Mouse (Mus musculus) embryonic facial prominence, embryonic 10.5 days (tissue): Measurements from ENCODE around the gene Sdk1. TPM values are rescaled to one million over a fixed set of nuclear protein-coding genes. Genes with fewer than 3 reads are reported as not detected.

Experiments used
- DNase-seq: peaks from one replicate; pipeline ENCODE4 v3.0.0-alpha.2; 2017; ENCODE audit warnings: low spot score
- H3K27ac ChIP-seq: fragments of 300-500 bp; sonication (generic); replicated peaks from 2 replicates; pipeline ENCODE4 v1.5.1; 2016; ENCODE audit warnings: mild to moderate bottlenecking
- H3K27me3 ChIP-seq: fragments of 300-500 bp; sonication (generic); replicated peaks from 2 replicates; pipeline ENCODE4 v1.6.1; 2016; ENCODE audit warnings: low read depth, mild to moderate bottlenecking; ENCODE audit not compliant: poor library complexity, severe bottlenecking
- H3K36me3 ChIP-seq: fragments of 300-500 bp; sonication (generic); replicated peaks from 2 replicates; pipeline ENCODE4 v1.6.1; 2016; ENCODE audit warnings: mild to moderate bottlenecking, moderate library complexity
- H3K4me1 ChIP-seq: fragments of 300-500 bp; sonication (generic); 2 replicates; pipeline ENCODE4 v1.6.1; 2016
- H3K4me3 ChIP-seq: fragments of 300-500 bp; sonication (generic); 2 replicates; pipeline ENCODE4 v1.5.1; 2016; ENCODE audit warnings: mild to moderate bottlenecking, moderate library complexity
- H3K9me3 ChIP-seq: fragments of 300-500 bp; sonication (generic); 2 replicates; pipeline ENCODE4 v1.6.1; 2016; ENCODE audit warnings: mild to moderate bottlenecking
- WGBS: fragments of 180-500 bp; shearing (Covaris S2); methylation state at CpG from one replicate; pipeline ENCODE4 v1.1.7; 2016; 5-methylcytosine and 5-hydroxymethylcytosine counted together
- polyA plus RNA-seq: library from polyadenylated mRNA; unstranded; fragments of >200 nt; fragmentation: Nextera tagmentation; extraction: Ambion mirVana; gene quantifications from 2 replicates; pipeline ENCODE4 v1.2.1, GENCODE M21; 2016

The Sdk1 gene
- polyA plus RNA-seq, 1 experiment from 2014 or later, result 1.1 TPM

GRCm38 (mm10) chr5:141768761-141769515, 527.6 kb downstream of the Sdk1 start:
- no peak overlapping the region for H3K27ac ChIP-seq
- H3K4me3 ChIP-seq, result no peak overlapping the region
- no peaks in the 10 kb centered on the region for H3K36me3 ChIP-seq
- 77% methylated on average over 10 of the region's 10 CpGs for WGBS
- H3K9me3 ChIP-seq, result 0 out of 2 replicates have a peak, but pooled peaks cover 4% of the 10 kb centered on the region
- no peak for DNase-seq
- H3K27me3 ChIP-seq, result no peaks in the 10 kb centered on the region
- no peaks in the 10 kb centered on the region for H3K4me1 ChIP-seq

- no peaks in the 10 kb centered on the region for H3K4me1 ChIP-seq
- no peaks in the 10 kb centered on the region for H3K27me3 ChIP-seq
- 89% methylated on average over 3 of the region's 3 CpGs for WGBS
- H3K36me3 ChIP-seq, result no peaks in the 10 kb centered on the region
- DNase-seq, result no peak
- no peak overlapping the region for H3K4me3 ChIP-seq
- no peak overlapping the region for H3K27ac ChIP-seq
- H3K9me3 ChIP-seq, result 0 out of 2 replicates have a peak, but pooled peaks cover 5% of the 10 kb centered on the region
Measured at GRCm38 (mm10) chr5:141771516-141771915, 530.2 kb downstream of the Sdk1 start.

- H3K27ac ChIP-seq, result no peak overlapping the region
- H3K36me3 ChIP-seq, result no peaks in the 10 kb centered on the region
- WGBS, result 82% methylated on average over 4 of the region's 4 CpGs
- H3K9me3 ChIP-seq, result 0 out of 2 replicates have a peak, but pooled peaks cover 5% of the 10 kb centered on the region
- H3K4me1 ChIP-seq, result no peaks in the 10 kb centered on the region
- H3K4me3 ChIP-seq, result no peak overlapping the region
- no peaks in the 10 kb centered on the region for H3K27me3 ChIP-seq
- DNase-seq, result no peak
Measured at GRCm38 (mm10) chr5:141778231-141778630, 536.9 kb downstream of the Sdk1 start.

GRCm38 (mm10) chr5:141781142-141781541, 539.9 kb downstream of the Sdk1 start:
- 89% methylated on average over 2 of the region's 2 CpGs for WGBS
- no peak overlapping the region for H3K27ac ChIP-seq
- DNase-seq, result no peak
- H3K9me3 ChIP-seq, result no peaks in the 10 kb centered on the region
- no peaks in the 10 kb centered on the region for H3K27me3 ChIP-seq
- no peak overlapping the region for H3K4me3 ChIP-seq
- H3K4me1 ChIP-seq, result no peaks in the 10 kb centered on the region
- H3K36me3 ChIP-seq, result no peaks in the 10 kb centered on the region

- no peak for DNase-seq
- no peaks in the 10 kb centered on the region for H3K9me3 ChIP-seq
- no peaks in the 10 kb centered on the region for H3K36me3 ChIP-seq
- no peak overlapping the region for H3K4me3 ChIP-seq
- WGBS, result 89% methylated on average over 5 of the region's 5 CpGs
- H3K27ac ChIP-seq, result no peak overlapping the region
- H3K4me1 ChIP-seq, result no peaks in the 10 kb centered on the region
- no peaks in the 10 kb centered on the region for H3K27me3 ChIP-seq
Measured at GRCm38 (mm10) chr5:141782330-141782729, 541.0 kb downstream of the Sdk1 start.

GRCm38 (mm10) chr5:141783516-141783915, 542.2 kb downstream of the Sdk1 start:
- no peaks in the 10 kb centered on the region for H3K9me3 ChIP-seq
- H3K4me1 ChIP-seq, result no peaks in the 10 kb centered on the region
- no peaks in the 10 kb centered on the region for H3K36me3 ChIP-seq
- WGBS, result 91% methylated on average over 7 of the region's 7 CpGs
- DNase-seq, result no peak
- no peak overlapping the region for H3K4me3 ChIP-seq
- H3K27me3 ChIP-seq, result no peaks in the 10 kb centered on the region
- no peak overlapping the region for H3K27ac ChIP-seq

GRCm38 (mm10) chr5:141793926-141794325, 552.6 kb downstream of the Sdk1 start:
- Histone ChIP-seq H3K4me1 (no peaks in the 10 kb centered on the region), H3K4me3 (no peak overlapping the region), H3K36me3 (no peaks in the 10 kb centered on the region), H3K27me3 (no peaks in the 10 kb centered on the region), H3K27ac (no peak overlapping the region), H3K9me3 (no peaks in the 10 kb centered on the region)
- 94% methylated on average over 4 of the region's 4 CpGs for WGBS
- no peak for DNase-seq

GRCm38 (mm10) chr5:141823823-141824330, 582.6 kb downstream of the Sdk1 start:
- H3K4me3 ChIP-seq, result no peak overlapping the region
- WGBS, result 62% methylated on average over 10 of the region's 10 CpGs
- H3K27me3 ChIP-seq, result no peaks in the 10 kb centered on the region
- DNase-seq, result peak; percentile 50
- H3K27ac ChIP-seq, result no peak overlapping the region
- peaks cover 13% of the 10 kb centered on the region for H3K4me1 ChIP-seq
- H3K9me3 ChIP-seq, result no peaks in the 10 kb centered on the region
- no peaks in the 10 kb centered on the region for H3K36me3 ChIP-seq

GRCm38 (mm10) chr5:141824739-141825379, 583.6 kb downstream of the Sdk1 start:
- Histone ChIP-seq H3K27ac (no peak overlapping the region), H3K9me3 (no peaks in the 10 kb centered on the region), H3K4me1 (peaks cover 8% of the 10 kb centered on the region; the same call in 1 of the 2 replicates), H3K36me3 (no peaks in the 10 kb centered on the region), H3K4me3 (no peak overlapping the region), H3K27me3 (no peaks in the 10 kb centered on the region)
- no peak for DNase-seq
- 82% methylated on average over 16 of the region's 16 CpGs for WGBS

GRCm38 (mm10) chr5:141835566-141835965, 594.3 kb downstream of the Sdk1 start:
- H3K27ac ChIP-seq, result no peak overlapping the region
- H3K4me3 ChIP-seq, result no peak overlapping the region
- H3K9me3 ChIP-seq, result no peaks in the 10 kb centered on the region
- no peaks in the 10 kb centered on the region for H3K36me3 ChIP-seq
- 32% methylated on average over 6 of the region's 6 CpGs for WGBS
- peaks cover 11% of the 10 kb centered on the region for H3K27me3 ChIP-seq
- no peak for DNase-seq
- H3K4me1 ChIP-seq, result peaks cover 34% of the 10 kb centered on the region

GRCm38 (mm10) chr5:141836892-141837455, 595.7 kb downstream of the Sdk1 start:
- Histone ChIP-seq H3K4me1 (peaks cover 34% of the 10 kb centered on the region), H3K4me3 (no peak overlapping the region), H3K27ac (no peak overlapping the region), H3K27me3 (peaks cover 11% of the 10 kb centered on the region), H3K9me3 (no peaks in the 10 kb centered on the region), H3K36me3 (no peaks in the 10 kb centered on the region)
- WGBS, result 53% methylated on average over 8 of the region's 8 CpGs
- no peak for DNase-seq

- no peaks in the 10 kb centered on the region for H3K27me3 ChIP-seq
- 86% methylated on average over 4 of the region's 4 CpGs for whole genome bisulfite sequencing
Measured at GRCm38 (mm10) chr5:141844701-141845100, 603.4 kb downstream of the Sdk1 start.

More at GRCm38 (mm10) chr5:141844701-141845100, 603.4 kb downstream of the Sdk1 start:
- Histone ChIP-seq H3K27ac (no peak overlapping the region), H3K4me3 (no peak overlapping the region), H3K36me3 (no peaks in the 10 kb centered on the region), H3K4me1 (peaks cover 5% of the 10 kb centered on the region; the same call in 1 of the 2 replicates), H3K9me3 (no peaks in the 10 kb centered on the region)
- DNase-seq, result no peak
